Mouse (Mus musculus) liver, adult 2 months (tissue): Measurements from ENCODE around the gene Kif1b.

Experiments used
- CTCF ChIP-seq: fragments of 200-500 bp; IDR thresholded peaks from 2 replicates; pipeline ENCODE4 v1.5.1; 2011; ENCODE audit warnings: low read depth, low read length, control low read depth
- POLR2A ChIP-seq: fragments of 200-500 bp; IDR thresholded peaks from 2 replicates; pipeline ENCODE4 v1.6.1; 2011; ENCODE audit warnings: low read length, control low read depth; ENCODE audit not compliant: insufficient read depth; ENCODE audit errors: extremely low read depth

DNA sequence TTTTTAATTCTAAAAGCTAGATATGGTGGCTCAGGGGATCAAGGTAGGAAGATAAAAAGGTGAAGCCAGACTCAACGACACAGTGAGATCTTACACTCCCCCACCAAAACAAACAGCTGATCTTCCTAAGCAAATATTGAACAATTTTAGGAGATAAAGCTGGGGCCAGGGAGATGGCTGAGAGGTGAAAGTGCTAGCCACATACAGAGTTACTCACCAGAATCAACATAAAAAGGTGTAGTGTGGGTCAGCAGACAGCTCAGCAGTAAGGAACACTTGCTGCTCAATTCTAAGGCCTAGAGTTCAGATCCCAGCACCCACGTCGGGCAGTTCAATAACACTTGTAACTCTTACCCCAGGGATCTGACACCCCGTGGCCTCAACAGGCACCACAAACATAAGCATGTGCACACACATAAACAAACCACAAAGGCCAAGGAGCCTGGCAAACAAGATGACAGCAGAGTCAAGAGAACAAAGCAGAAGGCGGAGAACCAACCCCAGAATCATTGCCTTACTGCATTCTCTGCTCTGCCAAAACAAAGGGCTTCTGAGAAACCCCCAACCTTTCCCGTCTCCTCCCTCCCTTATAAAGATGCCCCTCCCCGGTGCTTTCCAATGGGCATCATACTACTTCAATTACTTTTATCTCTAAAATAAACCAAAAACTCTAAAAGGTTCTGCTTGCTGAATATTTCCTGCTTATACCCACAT is 25.3 kb downstream of the Kif1b start:
- TF ChIP-seq CTCF, result no peak
- no peak for TF ChIP-seq POLR2A
